Mouse (Mus musculus): ENCODE data around the gene Anapc15-ps. TPM values are rescaled to one million over a fixed set of nuclear protein-coding genes. Genes with fewer than 3 reads are reported as not detected.
"Not testable (repeated sequence)": the region's sequence is repeated elsewhere in the genome, so short reads cannot be mapped to it uniquely, and the experiment has no call there.

The Anapc15-ps gene
- total and polyA plus RNA-seq, 2 experiments from 2014 or later: not detected

GRCm38 (mm10) chr10:95643042-95643441, 30.2 kb downstream of the Anapc15-ps start:
- 76% methylated on average over 5 of the region's 5 CpGs for WGBS
- H3K4me3 ChIP-seq (ENCODE audit: low read depth, low read length): no peak overlapping the region

GRCm38 (mm10) chr10:95641335-95641734, 31.9 kb downstream of the Anapc15-ps start:
- no peaks in the 10 kb centered on the region for H3K36me3 ChIP-seq (ENCODE audit: insufficient read depth)
- no peak overlapping the region for H3K4me3 ChIP-seq (ENCODE audit: low read depth, low read length)
- H3K27me3 ChIP-seq (ENCODE audit: insufficient read depth, low read length): no peaks in the 10 kb centered on the region
- ATAC-seq (peak; percentile 50), DNase-seq (peak; percentile 22)
- TF ChIP-seq CTCF (IDR thresholded peaks at IDR 0.05; ENCODE audit: low read depth): no peak
- no peak overlapping the region for H3K9ac ChIP-seq
- WGBS: 37% methylated on average over 5 of the region's 5 CpGs
- H3K27ac ChIP-seq (ENCODE audit: low read depth, low read length): peak overlapping the region; percentile 31; the same call in 1 of the 2 replicates
- H3K4me1 ChIP-seq (ENCODE audit: insufficient read depth): no peaks in the 10 kb centered on the region
- H3K4me2 ChIP-seq (ENCODE audit: low read depth): no peak overlapping the region
- H3K9me3 ChIP-seq (ENCODE audit: low read length): no peaks in the 10 kb centered on the region

More at GRCm38 (mm10) chr10:95643042-95643441, 30.2 kb downstream of the Anapc15-ps start:
- no peaks in the 10 kb centered on the region for H3K36me3 ChIP-seq (ENCODE audit: insufficient read depth)
- no peak overlapping the region for H3K9ac ChIP-seq
- ATAC-seq (no peak), DNase-seq (no peak)
- no peak overlapping the region for H3K4me2 ChIP-seq (ENCODE audit: low read depth)
- no peak overlapping the region for H3K27ac ChIP-seq (ENCODE audit: low read depth, low read length)
- TF ChIP-seq CTCF (IDR thresholded peaks at IDR 0.05; ENCODE audit: low read depth): no peak
- no peaks in the 10 kb centered on the region for H3K27me3 ChIP-seq (ENCODE audit: insufficient read depth, low read length)
- no peaks in the 10 kb centered on the region for H3K9me3 ChIP-seq (ENCODE audit: low read length)
- no peaks in the 10 kb centered on the region for H3K4me1 ChIP-seq (ENCODE audit: insufficient read depth)

- H3K9ac ChIP-seq: no peak overlapping the region
- ATAC-seq: no peak
- no peaks in the 10 kb centered on the region for H3K27me3 ChIP-seq (ENCODE audit: insufficient read depth, low read length)
- no peak overlapping the region for H3K27ac ChIP-seq (ENCODE audit: low read depth, low read length)
- no peak for DNase-seq
- H3K4me3 ChIP-seq (ENCODE audit: low read depth, low read length): no peak overlapping the region
- WGBS: 77% methylated on average over 5 of the region's 5 CpGs
- TF ChIP-seq CTCF (IDR thresholded peaks at IDR 0.05; ENCODE audit: low read depth): no peak
- H3K4me2 ChIP-seq (ENCODE audit: low read depth): no peak overlapping the region
- no peaks in the 10 kb centered on the region for H3K4me1 ChIP-seq (ENCODE audit: insufficient read depth)
- no peaks in the 10 kb centered on the region for H3K36me3 ChIP-seq (ENCODE audit: insufficient read depth)
- H3K9me3 ChIP-seq (ENCODE audit: low read length): no peaks in the 10 kb centered on the region
Measured at GRCm38 (mm10) chr10:95639429-95639828, 33.8 kb downstream of the Anapc15-ps start.

- no peaks in the 10 kb centered on the region for H3K36me3 ChIP-seq (ENCODE audit: insufficient read depth)
- H3K9me3 ChIP-seq (ENCODE audit: low read length): no peaks in the 10 kb centered on the region
- DNase-seq (no peak), ATAC-seq (no peak)
- H3K27ac ChIP-seq (ENCODE audit: low read depth, low read length): no peak overlapping the region
- no peaks in the 10 kb centered on the region for H3K4me1 ChIP-seq (ENCODE audit: insufficient read depth)
- 93% methylated on average over 15 of the region's 15 CpGs for WGBS
- no peak for TF ChIP-seq CTCF (IDR thresholded peaks at IDR 0.05; ENCODE audit: low read depth)
- H3K4me2 ChIP-seq (ENCODE audit: low read depth): no peak overlapping the region
- H3K27me3 ChIP-seq (ENCODE audit: insufficient read depth, low read length): no peaks in the 10 kb centered on the region
- no peak overlapping the region for H3K9ac ChIP-seq
- no peak overlapping the region for H3K4me3 ChIP-seq (ENCODE audit: low read depth, low read length)
Measured at GRCm38 (mm10) chr10:95634751-95635150, 38.5 kb downstream of the Anapc15-ps start.

- Histone ChIP-seq H3K9ac (no peak overlapping the region), H3K27me3 (ENCODE audit: insufficient read depth, low read length) (no peaks in the 10 kb centered on the region), H3K4me3 (ENCODE audit: low read depth, low read length) (no peak overlapping the region), H3K27ac (ENCODE audit: low read depth, low read length) (no peak overlapping the region), H3K9me3 (ENCODE audit: low read length) (no peaks in the 10 kb centered on the region), H3K4me1 (ENCODE audit: insufficient read depth) (no peaks in the 10 kb centered on the region), H3K36me3 (ENCODE audit: insufficient read depth) (no peaks in the 10 kb centered on the region), H3K4me2 (ENCODE audit: low read depth) (no peak overlapping the region)
- no peak for ATAC-seq
- TF ChIP-seq CTCF (IDR thresholded peaks at IDR 0.05; ENCODE audit: low read depth): no peak
- no peak for DNase-seq
- WGBS: 84% methylated on average over 9 of the region's 9 CpGs
Measured at GRCm38 (mm10) chr10:95634261-95634660, 39.0 kb downstream of the Anapc15-ps start.

GRCm38 (mm10) chr10:95631568-95631967, 41.7 kb downstream of the Anapc15-ps start:
- DNase-seq (no peak), ATAC-seq (no peak)
- no peak overlapping the region for H3K27ac ChIP-seq (ENCODE audit: low read depth, low read length)
- H3K9me3 ChIP-seq (ENCODE audit: low read length): no peaks in the 10 kb centered on the region
- no peaks in the 10 kb centered on the region for H3K4me1 ChIP-seq (ENCODE audit: insufficient read depth)
- 69% methylated on average over 2 of the region's 2 CpGs for WGBS
- no peak overlapping the region for H3K9ac ChIP-seq
- H3K4me2 ChIP-seq (ENCODE audit: low read depth): no peak overlapping the region
- TF ChIP-seq CTCF (IDR thresholded peaks at IDR 0.05; ENCODE audit: low read depth): no peak
- no peaks in the 10 kb centered on the region for H3K36me3 ChIP-seq (ENCODE audit: insufficient read depth)
- H3K4me3 ChIP-seq (ENCODE audit: low read depth, low read length): no peak overlapping the region
- no peaks in the 10 kb centered on the region for H3K27me3 ChIP-seq (ENCODE audit: insufficient read depth, low read length)

GRCm38 (mm10) chr10:95630726-95631345, 42.4 kb downstream of the Anapc15-ps start:
- H3K27ac ChIP-seq (ENCODE audit: low read depth, low read length): no peak overlapping the region
- ATAC-seq (no peak), DNase-seq (no peak)
- H3K9ac ChIP-seq: no peak overlapping the region
- H3K4me2 ChIP-seq (ENCODE audit: low read depth): no peak overlapping the region
- no peaks in the 10 kb centered on the region for H3K36me3 ChIP-seq (ENCODE audit: insufficient read depth)
- H3K27me3 ChIP-seq (ENCODE audit: insufficient read depth, low read length): no peaks in the 10 kb centered on the region
- no peaks in the 10 kb centered on the region for H3K9me3 ChIP-seq (ENCODE audit: low read length)
- H3K4me3 ChIP-seq (ENCODE audit: low read depth, low read length): no peak overlapping the region
- no peaks in the 10 kb centered on the region for H3K4me1 ChIP-seq (ENCODE audit: insufficient read depth)
- no peak for TF ChIP-seq CTCF (IDR thresholded peaks at IDR 0.05; ENCODE audit: low read depth)
- WGBS: 87% methylated on average over 10 of the region's 10 CpGs

- not testable (repeated sequence) for H3K4me2 ChIP-seq (ENCODE audit: low read depth); H3K27me3 ChIP-seq (ENCODE audit: insufficient read depth, low read length); H3K4me1 ChIP-seq (ENCODE audit: insufficient read depth); H3K9me3 ChIP-seq (ENCODE audit: low read length); ATAC-seq; H3K36me3 ChIP-seq (ENCODE audit: insufficient read depth); H3K4me3 ChIP-seq (ENCODE audit: low read depth, low read length); H3K9ac ChIP-seq; H3K27ac ChIP-seq (ENCODE audit: low read depth, low read length); DNase-seq
- WGBS: 79% methylated on average over 4 of the region's 4 CpGs
Measured at GRCm38 (mm10) chr10:95630166-95630565, 43.1 kb downstream of the Anapc15-ps start.
